Mouse (Mus musculus): ENCODE data around the gene Secisbp2l.

Secisbp2l gene

DNA sequence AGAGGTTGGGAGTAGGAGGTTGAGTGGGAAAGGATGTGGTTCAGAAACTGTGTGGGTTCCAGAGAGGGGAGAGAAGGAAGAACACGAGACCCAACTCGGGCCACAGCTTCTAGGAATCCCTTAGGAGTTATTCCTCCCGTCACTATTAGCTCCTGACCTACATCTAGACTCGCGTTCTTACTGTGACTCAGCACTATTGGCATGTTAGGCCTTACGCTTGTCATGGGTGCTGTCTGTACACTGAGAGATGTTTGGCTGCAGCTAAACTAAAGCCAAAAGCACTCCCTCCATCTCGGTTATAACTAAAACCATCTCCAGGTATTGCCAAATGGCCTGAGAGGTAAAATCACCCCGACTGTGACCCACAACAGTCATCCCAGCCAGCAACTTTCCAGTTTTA lies 66.1 kb downstream of the Secisbp2l start:
- in situ Hi-C loops (cut with MboI, MseI), result no loop called here

DNA sequence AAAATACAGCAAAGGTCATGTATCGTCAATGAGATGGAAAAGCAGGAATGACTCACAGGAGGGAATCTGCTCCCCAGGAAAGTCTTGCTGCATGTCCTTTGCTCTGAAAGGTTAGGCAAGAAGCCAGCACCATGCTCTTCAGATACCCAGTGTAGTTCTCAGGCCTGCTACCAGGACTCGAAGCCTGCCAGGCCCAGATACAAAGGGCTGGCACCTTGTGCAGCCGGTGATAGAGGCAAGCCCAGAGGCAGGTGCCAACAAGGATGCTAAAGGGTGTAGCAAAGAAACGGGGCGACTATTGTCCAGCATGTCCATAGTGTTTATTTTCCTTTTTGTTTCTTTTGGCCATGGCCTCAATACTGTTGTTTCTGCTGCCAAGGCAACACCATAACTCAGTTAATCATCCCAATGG lies 76.2 kb downstream of the Secisbp2l start:
- in situ Hi-C loops (cut with MboI, MseI), result no loop called here

GRCm38 (mm10) chr2:125704907-125705631 lies 77.6 kb downstream of the Secisbp2l start:
- in situ Hi-C loops (cut with MboI, MseI), result no loop called here

- in situ Hi-C loops (cut with MboI, MseI), result no loop called here
These were observed 79.8 kb downstream of the Secisbp2l start for GRCm38 (mm10) chr2:125702851-125703250.

DNA sequence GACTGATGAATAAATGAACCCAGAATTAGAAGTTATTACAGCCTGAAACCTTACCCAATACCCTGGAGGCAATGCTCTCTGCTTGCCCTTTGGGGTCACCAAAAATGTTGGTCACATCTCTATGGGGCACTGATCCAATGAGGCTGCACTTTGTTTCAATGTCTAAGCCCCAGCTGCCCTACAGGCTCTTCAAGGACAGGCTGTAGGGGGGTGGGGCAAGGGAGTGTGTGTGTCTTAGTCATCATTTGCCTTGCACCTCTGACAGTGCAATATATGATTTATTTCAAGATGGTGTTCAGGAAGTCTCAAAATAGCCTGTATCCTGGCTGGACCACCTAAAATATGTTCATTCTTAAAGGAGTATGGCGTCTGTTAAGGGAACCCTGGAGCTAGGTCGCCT lies 81.1 kb downstream of the Secisbp2l start:
- in situ Hi-C loops (cut with MboI, MseI), result no loop called here

GRCm38 (mm10) chr2:125696219-125696618 lies 86.5 kb downstream of the Secisbp2l start:
- in situ Hi-C loops (cut with MboI, MseI), result no loop called here

GRCm38 (mm10) chr2:125694798-125695197 lies 87.9 kb downstream of the Secisbp2l start:
- in situ Hi-C loops (cut with MboI, MseI), result no loop called here

GRCm38 (mm10) chr2:125692010-125692409 lies 90.7 kb downstream of the Secisbp2l start:
- in situ Hi-C loops (cut with MboI, MseI), result no loop called here

Measured in T-helper 2 cell (primary cell).